Mouse (Mus musculus) liver, postnatal 0 days (tissue): ENCODE measurements around the gene Dag1.

ENCODE experiments used
- CTCF ChIP-seq: sonication (generic); IDR thresholded peaks from 2 replicates; pipeline ENCODE4 v1.5.1; 2016; ENCODE audit warnings: antibody characterized with exemption, low read depth
- EP300 ChIP-seq: IDR thresholded peaks from 2 replicates; pipeline ENCODE4 v1.6.1; 2016; ENCODE audit warnings: antibody characterized with exemption, low read depth, mild to moderate bottlenecking

GRCm38 (mm10) chr9:108305170-108305569 is 41.4 kb upstream of the Dag1 start:
- no peak for TF ChIP-seq CTCF
- TF ChIP-seq EP300: no peak
